Mouse (Mus musculus): ENCODE measurements around the gene S100a16. TPM values are rescaled to one million over a fixed set of nuclear protein-coding genes. Genes with fewer than 3 reads are reported as not detected.

Gene S100a16
- polyA plus RNA-seq, 1 experiment = 149 TPM

- TF ChIP-seq POLR2A (IDR thresholded peaks at IDR 0.05; ENCODE audit: borderline replicate concordance, insufficient read depth, low read length) = no peak
- no peak for TF ChIP-seq CTCF (IDR thresholded peaks at IDR 0.05; ENCODE audit: borderline replicate concordance, insufficient read depth, low read depth, low read length)
- no peaks in the 10 kb centered on the region for H3K4me1 ChIP-seq (ENCODE audit: control insufficient read depth, insufficient read depth, low read length)
- WGBS = 84% methylated on average over 9 of the region's 9 CpGs
Measured at GRCm38 (mm10) chr3:90512948-90513642, 24.0 kb upstream of the S100a16 start.

GRCm38 (mm10) chr3:90513796-90514590 is 23.1 kb upstream of the S100a16 start, which contains the start of the genes S100a1 and S100a13:
Gene S100a1 (minus strand): TSS chr3:90514392.
Gene S100a13 (plus strand): TSS chr3:90514435.
- WGBS = 10% methylated on average over 25 of the region's 25 CpGs
- H3K4me3 ChIP-seq (replicated peaks; ENCODE audit: insufficient read depth, low read depth, low read length) = peak within 1 kb of the TSS; percentile 58
- no peaks in the 10 kb centered on the region for H3K27me3 ChIP-seq (ENCODE audit: control insufficient read depth, insufficient read depth, low read length)
- peak; percentile 56 to 61 for DNase-seq
- no peak within 1 kb of the TSS for H3K27ac ChIP-seq (ENCODE audit: insufficient read depth, low read length)
- TF ChIP-seq POLR2A (IDR thresholded peaks at IDR 0.05; ENCODE audit: borderline replicate concordance, insufficient read depth, low read length) = no peak
- TF ChIP-seq CTCF (IDR thresholded peaks at IDR 0.05; ENCODE audit: borderline replicate concordance, insufficient read depth, low read depth, low read length) = 0 out of 2 replicates have a peak, but pooled peaks have one; percentile 13
- H3K4me1 ChIP-seq (ENCODE audit: control insufficient read depth, insufficient read depth, low read length) = no peaks in the 10 kb centered on the region

More at GRCm38 (mm10) chr3:90512948-90513642, 24.0 kb upstream of the S100a16 start:
- DNase-seq = no peak
- Histone ChIP-seq H3K27ac (ENCODE audit: insufficient read depth, low read length) (no peak overlapping the region), H3K27me3 (ENCODE audit: control insufficient read depth, insufficient read depth, low read length) (no peaks in the 10 kb centered on the region), H3K4me3 (replicated peaks; ENCODE audit: insufficient read depth, low read depth, low read length) (no peak overlapping the region)

- Histone ChIP-seq H3K27ac (ENCODE audit: insufficient read depth, low read length) (no peak overlapping the region), H3K4me1 (ENCODE audit: control insufficient read depth, insufficient read depth, low read length) (no peaks in the 10 kb centered on the region), H3K27me3 (ENCODE audit: control insufficient read depth, insufficient read depth, low read length) (no peaks in the 10 kb centered on the region), H3K4me3 (replicated peaks; ENCODE audit: insufficient read depth, low read depth, low read length) (peak overlapping the region; percentile 32)
- WGBS = 3% methylated on average over 10 of the region's 10 CpGs
- TF ChIP-seq POLR2A (IDR thresholded peaks at IDR 0.05; ENCODE audit: borderline replicate concordance, insufficient read depth, low read length) (no peak), CTCF (IDR thresholded peaks at IDR 0.05; ENCODE audit: borderline replicate concordance, insufficient read depth, low read depth, low read length) (no peak)
- peak in 1 of 2 experiments; percentile 23 for DNase-seq
Measured at GRCm38 (mm10) chr3:90514691-90515090, 22.4 kb upstream of the S100a16 start.

- Histone ChIP-seq H3K4me3 (replicated peaks; ENCODE audit: insufficient read depth, low read depth, low read length) (peak overlapping the region; percentile 32), H3K27me3 (ENCODE audit: control insufficient read depth, insufficient read depth, low read length) (no peaks in the 10 kb centered on the region), H3K27ac (ENCODE audit: insufficient read depth, low read length) (no peak overlapping the region), H3K4me1 (ENCODE audit: control insufficient read depth, insufficient read depth, low read length) (no peaks in the 10 kb centered on the region)
- TF ChIP-seq CTCF (IDR thresholded peaks at IDR 0.05; ENCODE audit: borderline replicate concordance, insufficient read depth, low read depth, low read length) (no peak), POLR2A (IDR thresholded peaks at IDR 0.05; ENCODE audit: borderline replicate concordance, insufficient read depth, low read length) (no peak)
- peak in 1 of 2 experiments; percentile 9 for DNase-seq
- WGBS = 30% methylated on average over 1 of the region's 1 CpGs
Measured at GRCm38 (mm10) chr3:90515242-90515641, 21.8 kb upstream of the S100a16 start.

- DNase-seq = no peak
- H3K4me1 ChIP-seq (ENCODE audit: control insufficient read depth, insufficient read depth, low read length) = no peaks in the 10 kb centered on the region
- no peak overlapping the region for H3K4me3 ChIP-seq (replicated peaks; ENCODE audit: insufficient read depth, low read depth, low read length)
- no peaks in the 10 kb centered on the region for H3K27me3 ChIP-seq (ENCODE audit: control insufficient read depth, insufficient read depth, low read length)
- H3K27ac ChIP-seq (ENCODE audit: insufficient read depth, low read length) = no peak overlapping the region
- TF ChIP-seq POLR2A (IDR thresholded peaks at IDR 0.05; ENCODE audit: borderline replicate concordance, insufficient read depth, low read length) (no peak), CTCF (IDR thresholded peaks at IDR 0.05; ENCODE audit: borderline replicate concordance, insufficient read depth, low read depth, low read length) (no peak)
- WGBS = 94% methylated on average over 4 of the region's 4 CpGs
Measured at GRCm38 (mm10) chr3:90515789-90516188, 21.3 kb upstream of the S100a16 start.

GRCm38 (mm10) chr3:90517711-90518110 is 19.3 kb upstream of the S100a16 start:
- Histone ChIP-seq H3K27ac (ENCODE audit: insufficient read depth, low read length) (no peak overlapping the region), H3K4me3 (replicated peaks; ENCODE audit: insufficient read depth, low read depth, low read length) (no peak overlapping the region), H3K4me1 (ENCODE audit: control insufficient read depth, insufficient read depth, low read length) (no peaks in the 10 kb centered on the region), H3K27me3 (ENCODE audit: control insufficient read depth, insufficient read depth, low read length) (no peaks in the 10 kb centered on the region)
- WGBS = 91% methylated on average over 4 of the region's 4 CpGs
- DNase-seq = no peak
- TF ChIP-seq POLR2A (IDR thresholded peaks at IDR 0.05; ENCODE audit: borderline replicate concordance, insufficient read depth, low read length) = no peak

- Histone ChIP-seq H3K27ac (ENCODE audit: insufficient read depth, low read length) (no peak overlapping the region), H3K27me3 (ENCODE audit: control insufficient read depth, insufficient read depth, low read length) (no peaks in the 10 kb centered on the region), H3K4me3 (replicated peaks; ENCODE audit: insufficient read depth, low read depth, low read length) (no peak overlapping the region), H3K4me1 (ENCODE audit: control insufficient read depth, insufficient read depth, low read length) (no peaks in the 10 kb centered on the region)
- no peak for TF ChIP-seq POLR2A (IDR thresholded peaks at IDR 0.05; ENCODE audit: borderline replicate concordance, insufficient read depth, low read length)
- TF ChIP-seq CTCF (IDR thresholded peaks at IDR 0.05; ENCODE audit: borderline replicate concordance, insufficient read depth, low read depth, low read length) = peak; percentile 50; the same call in 1 of the 2 replicates
- WGBS = 52% methylated on average over 4 of the region's 4 CpGs
- peak; percentile 34 to 51 for DNase-seq
Measured at GRCm38 (mm10) chr3:90525421-90525820, 11.6 kb upstream of the S100a16 start.

Measured in cerebellum, adult 2 months (tissue).